Mouse (Mus musculus) gastrocnemius, postnatal 25 days (tissue): ENCODE measurements at regions not wholly inside any gene's neighbourhood (a gene's known extent, or its start where the extent isn't known, plus 50 kb on each side); places are given as distances from the start of the nearest gene placed in this dataset.

ENCODE experiments used
- DNase-seq: peaks from one replicate; pipeline ENCODE4 v3.0.0; 2022

DNA sequence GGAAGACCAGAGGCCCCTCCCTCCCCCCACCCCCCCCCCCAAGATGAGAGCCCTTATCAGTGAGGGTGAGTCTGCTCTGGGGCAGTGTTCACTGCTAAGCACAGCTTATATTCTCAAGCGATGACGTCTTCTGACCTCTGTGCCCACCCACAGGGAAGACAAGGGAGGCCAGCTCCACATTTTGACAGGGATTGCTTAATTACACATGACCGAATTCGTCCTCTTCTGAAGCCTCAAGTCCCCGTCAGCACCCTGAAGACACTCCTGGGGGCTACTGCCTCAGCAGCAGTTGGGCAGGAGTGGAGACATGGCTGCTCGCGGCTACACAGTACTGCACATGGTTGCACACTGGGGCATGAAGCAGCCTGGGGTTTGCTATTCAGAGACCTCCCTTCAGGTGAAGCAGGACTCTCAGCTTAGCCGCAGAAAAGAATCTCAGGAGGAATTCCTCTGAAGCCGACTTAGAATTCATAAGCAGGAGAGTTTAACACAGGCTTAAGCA is 282.1 kb downstream of the Cdh26 start:
- no peak for DNase-seq

DNA sequence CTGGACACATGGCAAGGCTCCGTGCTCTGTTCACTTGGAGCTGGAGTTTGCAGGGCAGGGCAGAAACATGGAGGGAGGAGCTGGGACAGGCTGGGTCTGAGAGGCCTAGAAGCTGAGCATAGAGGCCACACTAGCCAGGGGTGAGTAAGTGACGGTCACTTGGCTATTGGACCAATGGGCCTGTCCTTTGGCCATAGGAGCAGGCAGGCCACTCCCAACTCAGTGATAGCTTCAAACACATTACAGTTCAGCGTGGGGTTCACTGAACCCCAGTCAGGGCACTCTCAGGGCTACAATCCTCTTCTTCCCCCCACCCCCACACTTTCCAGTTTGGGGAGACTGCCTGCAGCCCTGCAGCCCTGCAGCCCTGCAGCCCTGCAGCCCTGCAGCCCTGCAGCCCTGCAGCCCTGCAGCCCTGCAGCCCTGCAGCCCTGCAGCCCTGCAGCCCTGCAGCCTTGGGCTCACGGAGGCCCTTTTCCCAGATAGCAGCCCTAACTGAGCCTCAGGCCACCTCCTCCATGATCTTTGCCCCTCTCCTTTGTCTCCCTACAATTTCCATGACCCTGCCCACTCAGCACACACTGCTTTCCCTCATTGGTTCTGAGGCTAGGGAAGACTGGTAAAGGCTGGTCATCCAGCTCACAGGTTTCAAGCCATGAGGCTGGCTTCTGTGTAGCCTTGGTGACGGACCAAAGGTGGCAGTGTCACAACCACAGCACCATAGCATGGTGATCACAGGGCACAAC is 285.3 kb downstream of the Cdh26 start:
- DNase-seq: no peak

- DNase-seq: no peak
Observed at GRCm38 (mm10) chr2:178718048-178718447, 287.7 kb downstream of the Cdh26 start.

GRCm38 (mm10) chr2:178723455-178723854 is 293.1 kb downstream of the Cdh26 start:
- no peak for DNase-seq

DNA sequence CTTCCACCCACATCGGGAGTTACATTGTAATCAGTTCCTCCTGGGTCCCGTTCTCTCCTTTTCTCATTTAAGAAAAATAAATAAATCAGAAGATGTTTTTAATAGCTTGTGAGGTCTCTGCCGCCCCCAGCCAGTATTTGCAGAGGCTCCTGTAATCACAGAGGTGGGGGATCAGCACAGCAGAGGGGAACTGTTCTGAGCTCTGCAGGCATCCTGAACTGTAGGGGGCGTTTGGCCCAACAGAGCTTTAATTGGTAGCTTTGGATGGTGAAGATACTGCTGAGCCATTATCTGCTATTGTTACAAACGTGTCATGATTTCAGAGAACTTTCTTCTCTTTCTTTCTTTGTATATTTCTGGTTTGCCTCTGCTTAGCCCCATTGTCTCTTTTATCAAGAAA is 293.9 kb downstream of the Cdh26 start:
- no peak for DNase-seq

- DNase-seq: no peak
Observed at GRCm38 (mm10) chr2:178727930-178728793, 297.8 kb downstream of the Cdh26 start.

DNA sequence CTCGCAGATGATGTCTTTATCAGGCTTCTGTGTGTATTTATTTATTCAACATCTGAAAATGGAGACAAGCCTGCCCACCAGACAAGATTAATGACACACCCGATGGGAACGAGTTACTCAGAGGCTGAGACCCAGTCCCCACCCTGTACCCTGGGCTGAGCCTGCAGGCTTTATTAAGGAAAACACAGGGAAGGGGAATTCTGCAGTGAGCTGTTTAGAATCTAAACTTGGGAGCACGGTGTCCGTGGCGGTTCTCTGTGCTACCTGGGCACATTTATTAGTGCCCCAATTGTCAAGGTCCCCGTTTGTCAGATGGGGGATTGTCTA is 298.4 kb downstream of the Cdh26 start:
- DNase-seq: no peak

GRCm38 (mm10) chr2:178735099-178735498 is 304.8 kb downstream of the Cdh26 start:
- DNase-seq: no peak

- no peak for DNase-seq
Observed at GRCm38 (mm10) chr2:178744617-178745016, 314.3 kb downstream of the Cdh26 start.

GRCm38 (mm10) chr2:178745296-178746015 is 315.1 kb downstream of the Cdh26 start:
- no peak for DNase-seq

DNA sequence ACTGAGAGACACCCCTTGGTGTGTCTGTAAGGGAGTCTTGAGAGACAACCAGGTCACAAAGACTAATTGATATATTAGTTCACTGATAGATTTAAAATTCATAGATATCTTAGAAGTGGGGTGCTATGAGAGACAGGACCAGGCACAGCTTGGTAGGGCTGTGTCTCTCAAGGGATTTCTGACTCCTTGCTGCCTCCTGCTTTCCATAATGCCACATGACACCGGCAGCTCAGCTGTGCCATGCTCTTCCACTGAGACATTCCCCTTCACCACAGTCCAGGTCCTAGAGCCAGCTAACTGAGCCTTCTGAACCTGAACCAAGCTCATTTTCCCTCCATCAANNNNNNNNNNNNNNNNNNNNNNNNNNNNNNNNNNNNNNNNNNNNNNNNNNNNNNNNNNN is 320.9 kb downstream of the Cdh26 start:
- DNase-seq: no peak

DNA sequence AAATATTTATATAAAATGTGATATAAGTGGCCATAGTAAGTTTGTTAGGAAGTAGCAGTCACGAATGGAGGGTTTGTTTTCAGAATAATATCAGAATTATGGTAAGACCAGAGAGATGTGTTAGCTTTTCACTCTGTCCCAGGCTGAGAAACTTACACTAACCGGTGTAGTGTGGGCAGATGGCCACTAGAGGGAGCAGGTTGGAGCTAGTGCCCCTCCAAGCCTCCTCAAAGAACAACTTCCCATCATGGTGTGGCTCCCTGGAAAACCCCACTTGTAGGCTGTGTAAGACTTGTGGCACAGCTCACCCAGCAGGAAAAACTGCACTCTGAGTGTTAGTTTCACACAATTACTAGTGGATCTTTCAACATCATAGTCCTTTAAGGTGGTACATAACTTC is 328.0 kb downstream of the Cdh26 start:
- no peak for DNase-seq

DNA sequence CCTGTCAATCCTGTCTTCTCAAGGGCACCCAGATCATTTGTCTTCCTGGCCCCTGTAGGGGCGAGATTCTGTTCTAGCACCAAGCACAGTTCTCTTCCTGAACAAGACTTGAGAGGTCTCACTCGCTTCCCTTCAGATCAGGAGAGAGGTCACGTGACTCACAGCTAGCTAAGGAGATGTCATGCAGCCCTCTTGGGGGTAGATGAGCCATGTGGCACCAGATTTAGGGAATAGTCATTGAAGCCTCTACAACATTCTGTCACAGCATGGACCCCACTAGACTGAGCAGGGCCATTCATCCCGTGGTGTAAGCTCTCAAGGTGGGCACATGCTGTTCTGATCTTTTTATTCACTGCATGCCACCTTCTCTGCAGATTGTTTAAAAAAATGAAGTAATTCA is 338.2 kb downstream of the Cdh26 start:
- DNase-seq: no peak

DNA sequence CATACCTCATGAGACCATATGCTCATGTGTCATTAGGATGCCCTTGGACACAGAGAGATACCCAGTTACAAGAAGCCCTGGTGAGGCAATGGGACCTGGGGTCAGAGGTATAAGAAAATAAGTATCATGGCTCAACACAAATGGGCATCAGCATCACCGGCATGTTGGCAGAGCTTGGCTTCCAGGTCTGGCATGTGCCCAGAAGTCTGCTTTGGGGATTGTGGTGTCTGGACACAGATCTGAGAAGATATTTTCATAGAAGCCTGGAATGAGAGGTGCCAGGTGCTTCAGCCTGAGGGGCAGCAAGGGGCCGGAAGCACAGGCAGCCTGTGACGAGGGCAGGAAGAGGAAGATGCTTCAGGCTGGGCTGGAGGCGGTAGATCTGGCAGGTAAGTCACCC is 338.7 kb downstream of the Cdh26 start:
- DNase-seq: no peak

GRCm38 (mm10) chr2:178771435-178771834 is 341.1 kb downstream of the Cdh26 start:
- no peak for DNase-seq

- no peak for DNase-seq
Observed at GRCm38 (mm10) chr2:178771881-178772280, 341.6 kb downstream of the Cdh26 start.

GRCm38 (mm10) chr2:178784822-178785589 is 354.7 kb downstream of the Cdh26 start:
- no peak for DNase-seq

DNA sequence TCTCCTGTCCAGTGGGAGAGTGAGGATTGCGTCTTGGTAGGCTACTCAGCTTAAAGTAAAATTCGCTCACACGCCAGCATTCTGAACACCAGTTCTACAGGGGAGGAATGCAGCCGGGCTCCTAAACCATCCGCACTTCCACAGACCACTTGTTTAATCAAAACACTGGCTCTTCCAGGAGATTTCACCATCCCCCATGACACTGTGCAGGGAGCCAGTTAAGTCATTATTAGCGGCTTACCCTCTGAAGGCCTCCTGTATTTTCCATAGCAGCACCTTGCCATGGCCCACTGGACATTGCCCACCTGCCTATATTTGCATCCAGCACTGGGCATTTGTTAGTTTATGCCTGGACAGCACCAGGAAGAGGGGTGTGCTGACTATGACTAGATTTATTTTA is 355.5 kb downstream of the Cdh26 start:
- no peak for DNase-seq

GRCm38 (mm10) chr2:178795841-178796240 is 365.5 kb downstream of the Cdh26 start:
- DNase-seq: peak; percentile 16

- DNase-seq: no peak
Observed at GRCm38 (mm10) chr2:178801464-178801863, 371.1 kb downstream of the Cdh26 start.

DNA sequence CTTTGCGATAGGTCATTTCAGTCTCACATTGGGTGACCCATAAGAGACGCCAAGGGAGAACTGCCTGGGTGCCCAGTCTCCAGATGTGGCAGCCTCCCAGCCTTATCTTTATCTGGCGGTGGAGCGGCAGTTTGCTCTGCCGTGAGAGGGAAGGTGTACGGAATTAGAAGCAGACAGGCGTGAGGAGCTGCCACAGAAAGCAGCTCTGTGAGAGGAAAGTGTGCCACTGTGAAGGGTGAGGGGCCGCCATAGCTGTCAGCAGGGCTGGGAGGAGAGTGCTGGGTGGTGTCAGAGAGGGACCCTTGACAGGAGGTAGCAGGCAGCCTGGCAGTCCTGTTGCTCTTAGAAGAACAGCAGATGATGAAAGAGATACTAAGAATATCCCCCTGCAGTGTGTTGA is 375.0 kb downstream of the Cdh26 start:
- DNase-seq: no peak

DNA sequence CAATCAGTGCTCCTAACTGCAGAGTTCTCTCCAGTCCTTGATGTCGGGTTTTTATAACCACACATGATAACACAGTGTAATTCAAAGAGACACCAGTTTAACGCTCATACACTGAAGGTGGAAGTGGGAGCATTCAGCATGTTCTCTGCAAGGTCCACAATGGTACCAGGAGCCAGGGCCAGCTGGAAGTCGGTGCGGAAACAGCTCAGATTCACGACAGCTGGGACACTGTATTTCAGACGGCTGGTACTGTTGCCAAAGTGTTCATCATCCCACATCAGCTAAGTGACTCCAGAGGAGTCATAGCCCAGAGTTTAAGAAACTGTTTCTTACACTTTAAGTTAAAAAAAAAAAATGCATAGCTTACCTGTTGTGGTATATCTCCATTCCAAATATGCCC is 391.2 kb downstream of the Cdh26 start:
- no peak for DNase-seq
